Mouse (Mus musculus): ENCODE data around the gene Usp25.

The Usp25 gene

DNA sequence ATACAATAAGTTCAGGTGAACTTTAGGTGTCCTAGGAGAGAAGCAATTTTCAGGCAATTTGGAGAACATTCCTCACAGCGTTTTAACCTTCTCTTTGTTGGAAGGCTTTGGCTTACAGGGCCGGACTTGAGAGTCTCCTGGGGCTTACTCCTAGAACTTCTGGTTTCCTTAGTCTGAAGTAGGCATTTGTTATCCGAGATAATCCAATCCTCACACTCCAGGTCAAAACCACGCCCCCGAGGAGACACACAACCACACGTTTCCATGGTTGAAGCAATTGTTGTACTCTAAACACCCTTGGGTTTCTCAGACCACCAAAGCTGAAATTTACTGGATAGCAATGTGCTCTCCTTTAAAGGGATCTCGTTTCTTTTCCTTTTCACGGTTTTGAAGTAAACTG lies 136.8 kb downstream of the Usp25 start:
- no peak for DNase-seq

DNA sequence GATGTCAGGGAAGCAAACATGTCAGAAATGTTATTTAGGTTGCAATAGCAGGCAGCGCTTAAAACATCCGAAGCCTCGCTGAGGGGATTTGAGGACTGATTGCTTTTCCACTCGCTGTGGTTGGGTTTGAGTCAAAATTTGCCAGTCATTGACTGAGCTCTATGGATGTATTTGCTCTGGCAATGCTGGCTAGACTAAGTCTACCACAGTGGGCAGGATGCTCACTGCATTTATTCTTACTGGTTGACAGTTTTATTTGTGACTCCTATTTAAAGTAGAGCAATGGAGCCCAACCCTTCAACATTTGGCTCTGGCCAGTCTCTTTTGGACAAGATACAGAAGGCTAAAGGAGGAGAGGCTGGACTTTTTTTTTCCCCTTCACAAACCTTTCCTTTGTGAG lies 137.4 kb downstream of the Usp25 start:
- DNase-seq = no peak

DNA sequence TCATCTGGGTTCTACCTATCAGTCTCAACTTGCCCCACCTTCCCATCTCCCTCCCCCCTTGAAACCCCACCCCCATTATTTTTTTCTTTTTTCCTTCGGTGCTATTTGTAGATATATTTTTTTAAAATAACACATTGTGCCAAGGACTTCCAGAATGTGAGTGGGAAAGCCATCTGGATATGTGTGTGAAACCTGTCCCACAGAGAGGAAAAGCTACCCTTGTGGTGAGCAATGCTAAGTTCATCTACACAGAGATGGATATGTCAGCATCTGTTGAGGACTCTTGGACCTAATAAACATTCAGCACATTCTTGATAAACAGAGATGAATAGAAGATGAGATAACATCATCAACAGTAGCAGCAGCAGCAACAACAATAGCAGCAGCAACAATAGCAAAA lies 138.8 kb downstream of the Usp25 start:
- DNase-seq = no peak

DNA sequence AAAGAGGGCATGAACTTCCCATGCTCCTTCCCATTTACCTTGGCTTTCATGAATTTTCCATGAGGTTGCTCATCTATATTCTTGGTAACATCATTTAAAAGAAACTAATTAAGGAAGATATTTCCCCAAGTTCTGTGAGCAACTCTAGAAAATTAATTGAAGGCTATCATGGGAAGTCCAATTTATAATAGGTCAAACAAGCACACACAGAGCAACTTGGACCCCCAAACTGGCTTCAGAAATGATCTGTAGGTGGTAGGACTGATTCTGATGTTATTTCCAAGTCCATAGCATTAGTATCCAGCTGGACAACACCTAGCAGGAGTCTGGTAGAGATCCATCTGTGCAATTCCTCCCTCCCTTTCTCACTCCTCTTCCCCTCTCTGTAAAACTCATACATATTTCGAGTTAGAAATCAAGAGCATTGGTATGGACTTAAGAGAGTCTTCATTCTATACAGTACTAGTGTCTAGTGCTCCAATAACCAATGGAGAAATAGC lies 139.8 kb downstream of the Usp25 start:
- no peak for DNase-seq

DNA sequence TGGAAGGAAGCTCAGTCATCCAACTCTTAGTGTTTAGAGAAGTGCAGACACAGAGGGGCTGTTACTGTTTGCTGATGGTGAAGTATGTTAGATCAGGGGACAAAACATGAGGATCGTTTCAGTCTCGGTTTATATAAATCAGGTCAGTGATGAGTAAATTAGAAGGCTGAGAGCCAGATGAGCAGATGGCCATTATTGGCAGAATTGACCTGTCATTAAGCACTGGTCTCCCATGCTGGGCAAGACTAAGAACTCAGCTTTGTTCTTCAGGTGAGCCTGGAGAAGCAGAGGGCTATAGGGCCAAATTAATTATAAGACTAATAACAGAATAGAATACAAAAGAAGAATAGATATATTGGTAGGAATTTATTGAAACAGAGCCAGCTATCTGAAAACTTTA lies 140.3 kb downstream of the Usp25 start:
- DNase-seq = no peak

DNA sequence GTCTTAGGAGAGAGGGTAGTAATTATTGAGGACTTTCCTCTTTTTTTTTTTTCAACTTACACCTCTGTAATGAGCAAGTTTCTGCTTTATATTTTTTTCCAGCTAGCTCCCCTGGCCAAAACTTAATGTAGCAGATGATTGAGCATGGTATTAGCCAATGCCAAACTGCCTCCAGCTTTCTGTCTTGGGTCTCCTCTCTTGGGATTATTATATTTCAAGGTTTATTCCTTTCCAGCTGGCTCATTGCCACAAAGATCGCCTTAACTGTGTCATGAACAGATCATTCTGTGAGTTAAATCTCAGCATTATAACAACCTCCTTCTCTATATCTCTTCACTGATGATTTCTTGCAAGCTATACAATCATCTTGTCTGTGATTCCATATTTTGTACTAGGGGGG lies 141.3 kb downstream of the Usp25 start:
- DNase-seq = no peak
